Mouse (Mus musculus): Measurements from ENCODE around the gene Sh3d21.

DNA sequence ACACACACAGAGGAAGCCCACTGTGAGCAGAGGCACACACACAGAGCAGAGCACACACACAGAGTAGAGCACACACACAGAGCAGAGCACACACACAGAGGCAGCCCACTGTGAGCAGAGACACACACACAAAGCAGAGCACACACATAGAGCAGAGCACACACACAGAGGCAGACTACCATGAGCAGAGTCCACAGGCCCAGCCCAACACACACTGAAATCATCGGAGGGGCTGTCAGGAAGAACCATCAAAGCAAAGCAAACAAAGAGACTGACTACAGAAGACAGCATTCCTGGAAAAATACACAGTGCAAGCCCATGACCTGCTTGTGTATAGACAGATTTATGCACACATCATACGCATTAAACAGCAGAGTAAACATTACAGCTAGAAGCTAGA, 7.4 kb downstream of the Sh3d21 start:
- TF ChIP-seq POLR2A (IDR thresholded peaks at IDR 0.05; ENCODE audit: low read depth, low read length) (no peak), CTCF (conservative IDR thresholded peaks at IDR 0.05; ENCODE audit: insufficient read depth, insufficient read length, low read depth, low read length) (no peak)

Measured in kidney, adult 2 months (tissue).